ENCODE assay signal across 7 mouse cellular contexts in the genomic region with DNA sequence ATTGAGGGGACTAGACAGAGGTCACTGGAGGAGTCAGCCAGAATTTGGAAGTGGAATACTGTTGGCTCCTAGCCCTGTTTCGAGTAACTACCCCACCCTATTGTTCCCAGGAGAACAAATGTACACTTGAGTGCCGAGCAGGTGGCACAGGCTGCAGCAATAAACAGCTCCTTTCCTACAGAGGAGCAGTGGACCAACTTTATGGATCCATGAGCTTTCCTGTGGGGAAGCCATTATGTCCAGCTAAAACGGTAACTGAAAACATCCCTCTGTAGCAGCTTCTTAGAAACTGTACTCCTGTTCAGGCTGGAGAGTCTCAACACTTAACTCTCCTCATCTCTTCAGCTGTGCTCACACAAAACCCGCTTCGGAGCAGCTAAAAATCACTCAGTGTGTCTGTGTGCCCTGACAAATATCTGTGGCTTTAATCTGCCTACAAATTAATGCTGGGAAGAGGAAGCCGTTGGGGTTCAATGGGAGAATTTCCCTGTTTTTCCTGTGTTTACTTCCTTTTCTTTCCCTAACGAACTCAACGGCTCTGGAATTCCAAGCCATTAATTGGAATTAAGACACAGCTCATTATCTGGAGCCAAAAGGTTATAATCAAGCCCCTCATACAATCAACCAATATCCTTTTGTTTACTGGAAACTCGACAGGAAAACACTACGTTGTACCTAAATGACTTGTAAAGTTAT.
DNase-seq lines count a peak whose midpoint lies in the region; ATAC-seq and TF ChIP-seq lines count a peak whose summit lies in the region.

No protein-coding gene starts in this region.

- peak overlapping the region; percentile 2; the same call in 1 of the 2 replicates for H3K4me2 ChIP-seq in hindbrain, embryonic 16.5 days (ENCODE audit: low read length)
- H3K4me2 ChIP-seq in hindbrain, embryonic 13.5 days: no peak overlapping the region
- H3K4me2 ChIP-seq in forebrain, embryonic 15.5 days (replicated peaks): peak overlapping the region; percentile 8; the same call in 1 of the 2 replicates
- no peak overlapping the region for H3K4me2 ChIP-seq in kidney, postnatal 0 days (ENCODE audit: low read length)
- no peak overlapping the region for H3K4me2 ChIP-seq in neural tube, embryonic 13.5 days

- peak; percentile 10 for DNase-seq in kidney, postnatal 0 days (ENCODE audit: low spot score)
- no peak for DNase-seq in frontal cortex, postnatal 36 days (ENCODE audit: low spot score in 2 of 2)
- DNase-seq in B cell, adult 2 months: no peak

- H3K4me3 ChIP-seq in hindbrain, embryonic 16.5 days (ENCODE audit: low read length): no peak overlapping the region
- no peak overlapping the region for H3K4me3 ChIP-seq in hindbrain, embryonic 13.5 days
- no peak overlapping the region for H3K4me3 ChIP-seq in forebrain, embryonic 15.5 days
- H3K4me3 ChIP-seq in kidney, postnatal 0 days (replicated peaks; ENCODE audit: low read depth, low read length): no peak overlapping the region
- no peak overlapping the region for H3K4me3 ChIP-seq in neural tube, embryonic 13.5 days

- H3K36me3 ChIP-seq in hindbrain, embryonic 16.5 days (ENCODE audit: control insufficient read depth, insufficient read depth, low read length): no peaks in the 10 kb centered on the region
- H3K36me3 ChIP-seq in hindbrain, embryonic 13.5 days: no peaks in the 10 kb centered on the region
- H3K36me3 ChIP-seq in forebrain, embryonic 15.5 days: no peaks in the 10 kb centered on the region
- no peaks in the 10 kb centered on the region for H3K36me3 ChIP-seq in kidney, postnatal 0 days (ENCODE audit: insufficient read depth, low read length)
- H3K36me3 ChIP-seq in neural tube, embryonic 13.5 days: no peaks in the 10 kb centered on the region

- H3K4me1 ChIP-seq in hindbrain, embryonic 16.5 days (ENCODE audit: control insufficient read depth, insufficient read depth, low read depth, low read length): no peaks in the 10 kb centered on the region
- H3K4me1 ChIP-seq in hindbrain, embryonic 13.5 days (replicated peaks): peaks cover 6% of the 10 kb centered on the region; the same call in 1 of the 2 replicates
- peaks cover 12% of the 10 kb centered on the region for H3K4me1 ChIP-seq in forebrain, embryonic 15.5 days
- H3K4me1 ChIP-seq in kidney, postnatal 0 days (replicated peaks; ENCODE audit: insufficient read depth, low read length): no peaks in the 10 kb centered on the region
- peaks cover 10% of the 10 kb centered on the region for H3K4me1 ChIP-seq in neural tube, embryonic 13.5 days (replicated peaks)

- peak; percentile 50; the same call in 1 of the 2 replicates for ATAC-seq in hindbrain, embryonic 16.5 days
- no peak for ATAC-seq in hindbrain, embryonic 13.5 days (ENCODE audit: low FRiP score)
- peak; percentile 58 for ATAC-seq in forebrain, embryonic 15.5 days (replicated peaks)
- ATAC-seq in kidney, postnatal 0 days (replicated peaks; ENCODE audit: low FRiP score, low read depth): no peak
- peak; percentile 36; the same call in 1 of the 2 replicates for ATAC-seq in neural tube, embryonic 13.5 days (ENCODE audit: low read depth)

- no peak for TF ChIP-seq CTCF in kidney, postnatal 0 days (IDR thresholded peaks at IDR 0.05; ENCODE audit: low read depth)

- no peak overlapping the region for H3K27ac ChIP-seq in hindbrain, embryonic 16.5 days (ENCODE audit: low read depth, low read length)
- no peak overlapping the region for H3K27ac ChIP-seq in hindbrain, embryonic 13.5 days
- peak overlapping the region; percentile 64 for H3K27ac ChIP-seq in forebrain, embryonic 15.5 days (replicated peaks)
- no peak overlapping the region for H3K27ac ChIP-seq in kidney, postnatal 0 days
- peak overlapping the region; percentile 18; the same call in 1 of the 2 replicates for H3K27ac ChIP-seq in neural tube, embryonic 13.5 days (replicated peaks)

- WGBS in hindbrain, embryonic 16.5 days: 47% methylated on average over 10 of the region's 10 CpGs
- WGBS in hindbrain, embryonic 13.5 days: 58% methylated on average over 10 of the region's 10 CpGs
- 7% methylated on average over 10 of the region's 10 CpGs for WGBS in forebrain, embryonic 15.5 days
- WGBS in kidney, postnatal 0 days: 41% methylated on average over 10 of the region's 10 CpGs
- WGBS in neural tube, embryonic 13.5 days: 22% methylated on average over 10 of the region's 10 CpGs

- H3K9me3 ChIP-seq in hindbrain, embryonic 16.5 days (ENCODE audit: control insufficient read depth, low read length): no peaks in the 10 kb centered on the region
- H3K9me3 ChIP-seq in hindbrain, embryonic 13.5 days: no peaks in the 10 kb centered on the region
- no peaks in the 10 kb centered on the region for H3K9me3 ChIP-seq in forebrain, embryonic 15.5 days
- no peaks in the 10 kb centered on the region for H3K9me3 ChIP-seq in kidney, postnatal 0 days (replicated peaks; ENCODE audit: low read length)
- no peaks in the 10 kb centered on the region for H3K9me3 ChIP-seq in neural tube, embryonic 13.5 days

- no peaks in the 10 kb centered on the region for H3K27me3 ChIP-seq in hindbrain, embryonic 16.5 days (replicated peaks; ENCODE audit: control insufficient read depth, insufficient read depth, low read length)
- no peaks in the 10 kb centered on the region for H3K27me3 ChIP-seq in hindbrain, embryonic 13.5 days
- peaks cover 2% of the 10 kb centered on the region; the same call in 1 of the 2 replicates for H3K27me3 ChIP-seq in forebrain, embryonic 15.5 days
- no peaks in the 10 kb centered on the region for H3K27me3 ChIP-seq in kidney, postnatal 0 days (ENCODE audit: insufficient read depth, low read length)
- no peaks in the 10 kb centered on the region for H3K27me3 ChIP-seq in neural tube, embryonic 13.5 days

- no peak overlapping the region for H3K9ac ChIP-seq in hindbrain, embryonic 16.5 days (ENCODE audit: low read depth, low read length)
- H3K9ac ChIP-seq in hindbrain, embryonic 13.5 days: no peak overlapping the region
- H3K9ac ChIP-seq in forebrain, embryonic 15.5 days (replicated peaks): no peak overlapping the region
- H3K9ac ChIP-seq in kidney, postnatal 0 days (ENCODE audit: low read depth, low read length): no peak overlapping the region
- no peak overlapping the region for H3K9ac ChIP-seq in neural tube, embryonic 13.5 days

Comparison
In these comparisons a context has a peak if more than half of its experiments do, and no peak if none do; other contexts are left out.
1. ATAC-seq: peak in hindbrain, embryonic 16.5 days (single experiment), forebrain, embryonic 15.5 days (single experiment) and neural tube, embryonic 13.5 days (single experiment); none in hindbrain, embryonic 13.5 days (single experiment) and kidney, postnatal 0 days (single experiment).
2. H3K4me2 ChIP-seq: peak in hindbrain, embryonic 16.5 days (single experiment) and forebrain, embryonic 15.5 days (single experiment); none in hindbrain, embryonic 13.5 days (single experiment), kidney, postnatal 0 days (single experiment) and neural tube, embryonic 13.5 days (single experiment).
3. H3K27ac ChIP-seq: peak in forebrain, embryonic 15.5 days (single experiment) and neural tube, embryonic 13.5 days (single experiment); none in hindbrain, embryonic 16.5 days (single experiment), hindbrain, embryonic 13.5 days (single experiment) and kidney, postnatal 0 days (single experiment).